In the genomic region with DNA sequence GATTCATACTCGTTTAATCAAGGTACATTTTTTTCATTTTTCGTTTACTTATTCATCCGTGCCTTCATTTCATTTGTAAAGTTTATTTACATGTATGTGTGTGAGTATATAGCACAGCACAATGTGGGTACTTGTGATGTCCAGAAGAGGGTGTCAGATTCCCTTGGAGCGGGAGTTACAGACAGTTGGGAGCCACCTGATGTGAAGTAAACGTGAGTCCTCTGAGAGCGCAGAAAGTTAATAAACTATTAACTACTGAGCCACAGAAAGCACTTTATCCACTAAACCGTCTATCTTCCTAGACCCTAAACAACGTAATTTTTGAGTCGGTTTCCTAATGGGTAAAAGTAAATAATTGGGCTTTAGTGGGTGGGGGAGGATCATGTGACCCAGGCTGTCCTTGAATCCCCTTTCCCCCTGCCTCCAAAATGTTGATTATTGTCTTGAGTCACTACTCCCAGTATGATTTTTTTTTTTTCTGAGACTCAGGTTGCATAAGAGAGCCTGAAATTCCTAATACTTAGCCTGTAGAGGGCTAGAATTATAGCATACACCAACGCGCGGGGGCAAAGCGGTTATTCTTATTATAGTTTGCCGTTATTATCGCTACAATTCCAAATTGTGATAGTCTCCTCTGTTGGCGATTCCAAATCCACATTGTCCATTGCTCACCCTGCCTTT, we compare ENCODE assay signal across 7 mouse cellular contexts. TPM values are rescaled to one million over a fixed set of nuclear protein-coding genes. Genes with fewer than 3 reads are reported as not detected.
A peak's percentile ranks its signal among the peaks of the same experiment; 100 is the strongest.
DNase-seq lines count a peak whose midpoint lies in the region; ATAC-seq and TF ChIP-seq lines count a peak whose summit lies in the region.

No protein-coding gene starts in this region.

- TF ChIP-seq CTCF in testis, adult 2 months (IDR thresholded peaks at IDR 0.05; ENCODE audit: control insufficient read depth, insufficient read depth, insufficient replicate concordance, low read depth, low read length) = no peak
- no peak for TF ChIP-seq CTCF in embryonic fibroblast, embryonic 13.5 days (IDR thresholded peaks at IDR 0.05; ENCODE audit: borderline replicate concordance, insufficient read depth, low read length)

- ATAC-seq in stomach, embryonic 16.5 days (ENCODE audit: insufficient read depth, low FRiP score) = peak; percentile 52

- 26% methylated on average over 16 of the region's 16 CpGs for WGBS in limb, embryonic 10.5 days
- 23% methylated on average over 16 of the region's 16 CpGs for WGBS in stomach, embryonic 16.5 days

- H3K4me2 ChIP-seq in stomach, embryonic 16.5 days (ENCODE audit: low read depth, low read length) = peak overlapping the region; percentile 66

- H3K4me3 ChIP-seq in testis, adult 2 months (ENCODE audit: control insufficient read depth, low read depth, low read length) = peak overlapping the region; percentile 95
- H3K4me3 ChIP-seq in embryonic fibroblast, embryonic 13.5 days (ENCODE audit: insufficient read depth, low read length) = peak overlapping the region; percentile 53
- peak overlapping the region; percentile 72 for H3K4me3 ChIP-seq in limb, embryonic 10.5 days
- peak overlapping the region; percentile 92 for H3K4me3 ChIP-seq in stomach, embryonic 16.5 days (replicated peaks; ENCODE audit: low read length)

- no peaks in the 10 kb centered on the region for H3K27me3 ChIP-seq in testis, adult 2 months (ENCODE audit: control insufficient read depth, insufficient read depth, low read length)
- no peaks in the 10 kb centered on the region for H3K27me3 ChIP-seq in limb, embryonic 10.5 days (ENCODE audit: low read depth, poor library complexity, severe bottlenecking)
- no peaks in the 10 kb centered on the region for H3K27me3 ChIP-seq in stomach, embryonic 16.5 days (ENCODE audit: control insufficient read depth, insufficient read depth, low read length)

- no peaks in the 10 kb centered on the region for H3K9me3 ChIP-seq in limb, embryonic 10.5 days (replicated peaks)
- no peaks in the 10 kb centered on the region for H3K9me3 ChIP-seq in stomach, embryonic 16.5 days (replicated peaks; ENCODE audit: control insufficient read depth, low read length)

- H3K27ac ChIP-seq in testis, adult 2 months (ENCODE audit: control insufficient read depth, insufficient read depth, low read depth, low read length) = peak overlapping the region; percentile 53; the same call in 1 of the 2 replicates
- peak overlapping the region; percentile 49; the same call in 1 of the 2 replicates for H3K27ac ChIP-seq in embryonic fibroblast, embryonic 13.5 days (ENCODE audit: insufficient read depth, low read length)
- H3K27ac ChIP-seq in limb, embryonic 10.5 days = peak overlapping the region; percentile 93
- H3K27ac ChIP-seq in stomach, embryonic 16.5 days (ENCODE audit: low read length) = peak overlapping the region; percentile 67

- TF ChIP-seq POLR2A in testis, adult 2 months (IDR thresholded peaks at IDR 0.05; ENCODE audit: control insufficient read depth, low read depth, low read length) = no peak
- no peak for TF ChIP-seq POLR2A in embryonic fibroblast, embryonic 13.5 days (IDR thresholded peaks at IDR 0.05; ENCODE audit: low read depth, low read length)

- H3K36me3 ChIP-seq in testis, adult 2 months (ENCODE audit: control insufficient read depth, insufficient read depth, low read length) = no peaks in the 10 kb centered on the region
- H3K36me3 ChIP-seq in limb, embryonic 10.5 days = 0 out of 2 replicates have a peak, but pooled peaks cover 3% of the 10 kb centered on the region
- H3K36me3 ChIP-seq in stomach, embryonic 16.5 days (ENCODE audit: control insufficient read depth, insufficient read depth, low read length) = no peaks in the 10 kb centered on the region

- no peak for DNase-seq in testis, postnatal 14 days (ENCODE audit: low spot score)
- no peak for DNase-seq in limb, embryonic 10.5 days (ENCODE audit: low spot score)
- DNase-seq in cerebellum, adult 8-10 months = no peak
- no peak for DNase-seq in layer of hippocampus, postnatal 10 days (ENCODE audit: low spot score in 2 of 2)

- H3K4me1 ChIP-seq in testis, adult 2 months (ENCODE audit: control insufficient read depth, insufficient read depth, low read length) = peaks cover 4% of the 10 kb centered on the region
- peaks cover 5% of the 10 kb centered on the region; the same call in 1 of the 2 replicates for H3K4me1 ChIP-seq in embryonic fibroblast, embryonic 13.5 days (ENCODE audit: control insufficient read depth, insufficient read depth, low read length)
- H3K4me1 ChIP-seq in limb, embryonic 10.5 days = peaks cover 16% of the 10 kb centered on the region
- H3K4me1 ChIP-seq in stomach, embryonic 16.5 days (ENCODE audit: control insufficient read depth, insufficient read depth, low read length) = peaks cover 11% of the 10 kb centered on the region

- peak overlapping the region; percentile 89 for H3K9ac ChIP-seq in stomach, embryonic 16.5 days (ENCODE audit: low read length)

RNA-seq across cellular contexts. Expression of a gene that starts 0.6 kb away (rescaled TPM):
- 335 and 344 TPM in 2 replicates for polyA plus RNA-seq in testis, adult 2 months (2012; rRNA removed)
- 252 and 293 TPM in 2 replicates for polyA plus RNA-seq in embryonic fibroblast, embryonic 13.5 days (2011; ENCODE audit: insufficient read length, low read depth, missing spikeins)
- polyA plus RNA-seq in limb, embryonic 10.5 days (2016; fragmentation: Nextera tagmentation; extraction: Ambion mirVana) = 635 and 703 TPM in 2 replicates
- 586 and 601 TPM in 2 replicates for polyA plus RNA-seq in stomach, embryonic 16.5 days (2015; fragmentation: Nextera tagmentation; extraction: Ambion mirVana)
- 100 to 1,000 TPM; 486 to 497 TPM for total RNA-seq in layer of hippocampus, postnatal 10 days (2021)

RNA-seq across cellular contexts. Expression of a gene that starts 16.7 kb away (rescaled TPM):
- 0.20 and 0.55 TPM in 2 replicates for polyA plus RNA-seq in testis, adult 2 months (2012; rRNA removed)
- 0.61 TPM in 1 of 2 replicates, not detected in the other for polyA plus RNA-seq in embryonic fibroblast, embryonic 13.5 days (2011; ENCODE audit: insufficient read length, low read depth, missing spikeins)
- 0.55 and 1.2 TPM in 2 replicates for polyA plus RNA-seq in limb, embryonic 10.5 days (2016; fragmentation: Nextera tagmentation; extraction: Ambion mirVana)
- 4.8 and 5.3 TPM in 2 replicates for polyA plus RNA-seq in stomach, embryonic 16.5 days (2015; fragmentation: Nextera tagmentation; extraction: Ambion mirVana)
- 10 to 100 TPM; 11.5 to 11.7 TPM for total RNA-seq in layer of hippocampus, postnatal 10 days (2021)

RNA-seq across cellular contexts. Expression of a gene that starts 16.8 kb away (rescaled TPM):
- 2.3 and 2.8 TPM in 2 replicates for polyA plus RNA-seq in testis, adult 2 months (2012; rRNA removed)
- 12.6 and 13.0 TPM in 2 replicates for polyA plus RNA-seq in embryonic fibroblast, embryonic 13.5 days (2011; ENCODE audit: insufficient read length, low read depth, missing spikeins)
- 17.7 and 18.3 TPM in 2 replicates for polyA plus RNA-seq in limb, embryonic 10.5 days (2016; fragmentation: Nextera tagmentation; extraction: Ambion mirVana)
- 17.9 and 19.1 TPM in 2 replicates for polyA plus RNA-seq in stomach, embryonic 16.5 days (2015; fragmentation: Nextera tagmentation; extraction: Ambion mirVana)
- 10 to 100 TPM; 24.6 to 28.8 TPM for total RNA-seq in layer of hippocampus, postnatal 10 days (2021)

RNA-seq across cellular contexts. Expression of a gene that starts 32.0 kb away (rescaled TPM):
- 268 and 282 TPM in 2 replicates for polyA plus RNA-seq in testis, adult 2 months (2012; rRNA removed)
- polyA plus RNA-seq in embryonic fibroblast, embryonic 13.5 days (2011; ENCODE audit: insufficient read length, low read depth, missing spikeins) = 32.2 and 35.6 TPM in 2 replicates
- polyA plus RNA-seq in limb, embryonic 10.5 days (2016; fragmentation: Nextera tagmentation; extraction: Ambion mirVana) = 60.0 and 61.3 TPM in 2 replicates
- polyA plus RNA-seq in stomach, embryonic 16.5 days (2015; fragmentation: Nextera tagmentation; extraction: Ambion mirVana) = 45.2 and 49.0 TPM in 2 replicates
- 10 to 100 TPM; 70.4 to 76.5 TPM for total RNA-seq in layer of hippocampus, postnatal 10 days (2021)

RNA-seq across cellular contexts. Expression of a gene that starts 40.2 kb away (rescaled TPM):
- 465 and 495 TPM in 2 replicates for polyA plus RNA-seq in testis, adult 2 months (2012; rRNA removed)
- polyA plus RNA-seq in embryonic fibroblast, embryonic 13.5 days (2011; ENCODE audit: insufficient read length, low read depth, missing spikeins) = 37.0 and 38.2 TPM in 2 replicates
- 37.4 and 41.9 TPM in 2 replicates for polyA plus RNA-seq in limb, embryonic 10.5 days (2016; fragmentation: Nextera tagmentation; extraction: Ambion mirVana)
- polyA plus RNA-seq in stomach, embryonic 16.5 days (2015; fragmentation: Nextera tagmentation; extraction: Ambion mirVana) = 98.7 and 105 TPM in 2 replicates
- total RNA-seq in layer of hippocampus, postnatal 10 days (2021) = 10 to 100 TPM; 28.9 to 33.3 TPM
